Mouse (Mus musculus) lung, adult 2 months (tissue): ENCODE data around the gene Prss53.

Experiments used
- CTCF ChIP-seq: fragments of 200-500 bp; IDR thresholded peaks from 2 replicates; pipeline ENCODE4 v1.5.1; 2011; ENCODE audit warnings: mild to moderate bottlenecking, low read length, control low read depth; ENCODE audit not compliant: insufficient read depth
- POLR2A ChIP-seq: fragments of 200-500 bp; IDR thresholded peaks from 2 replicates; pipeline ENCODE4 v1.6.1; 2011; ENCODE audit warnings: low read depth, mild to moderate bottlenecking, control low read depth, low read length, borderline replicate concordance; ENCODE audit errors: extremely low read depth

- TF ChIP-seq POLR2A (peak; percentile 9; the same call in 1 of the 2 replicates), CTCF (no peak)
Measured at GRCm38 (mm10) chr7:127912938-127913337, 22.2 kb upstream of the Prss53 start.
